Mouse (Mus musculus): Measurements from ENCODE around the gene Gm45717. TPM values are rescaled to one million over a fixed set of nuclear protein-coding genes. Genes with fewer than 3 reads are reported as not detected.
"Not testable (repeated sequence)": the region's sequence is repeated elsewhere in the genome, so short reads cannot be mapped to it uniquely, and the experiment has no call there.

Gene Gm45717
- polyA plus RNA-seq, 1 experiment from 2014 or later: not detected

GRCm38 (mm10) chr7:140990185-140990584, 34.4 kb upstream of the Gm45717 start:
- H3K9ac ChIP-seq (ENCODE audit: low read depth, low read length): 0 out of 2 replicates have a peak overlapping the region, but pooled peaks have one; percentile 9
- no peak; the same call in 1 of the 2 replicates for ATAC-seq (replicated peaks; ENCODE audit: low FRiP score)
- WGBS: 51% methylated on average over 6 of the region's 6 CpGs

DNA sequence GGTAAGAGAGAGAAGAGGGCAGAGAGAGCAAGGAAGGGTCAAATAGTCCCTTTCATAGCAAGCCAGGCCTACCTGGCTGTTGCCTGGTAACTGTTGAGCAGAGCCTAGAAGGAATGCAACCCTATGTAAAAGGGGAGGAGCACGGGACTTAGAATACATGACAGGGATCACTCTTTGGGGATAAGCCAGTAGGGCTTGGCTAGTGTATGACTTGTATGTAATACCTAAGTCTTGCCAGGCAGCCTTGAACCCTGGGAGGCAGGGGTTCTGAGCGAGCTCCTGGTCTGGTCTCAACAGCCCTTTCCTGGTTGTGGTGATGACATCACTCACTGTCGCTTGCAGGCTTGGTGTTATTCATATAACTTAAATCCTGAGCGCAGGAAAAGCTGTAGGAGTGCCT, 33.3 kb upstream of the Gm45717 start:
- Histone ChIP-seq H3K27me3 (replicated peaks; ENCODE audit: control insufficient read depth, insufficient read depth, low read length) (no peaks in the 10 kb centered on the region), H3K27ac (ENCODE audit: low read depth, low read length) (no peak overlapping the region), H3K4me3 (ENCODE audit: low read depth, low read length) (no peak overlapping the region), H3K9me3 (ENCODE audit: control insufficient read depth, low read length) (no peaks in the 10 kb centered on the region), H3K36me3 (ENCODE audit: control insufficient read depth, insufficient read depth, low read length) (no peaks in the 10 kb centered on the region), H3K4me1 (replicated peaks; ENCODE audit: control insufficient read depth, insufficient read depth, low read length) (0 out of 2 replicates have a peak, but pooled peaks cover 2% of the 10 kb centered on the region), H3K4me2 (no peak overlapping the region), H3K9ac (ENCODE audit: low read depth, low read length) (no peak overlapping the region)
- ATAC-seq (replicated peaks; ENCODE audit: low FRiP score): no peak
- no peak for DNase-seq (ENCODE audit: low spot score)
- 59% methylated on average over 4 of the region's 4 CpGs for WGBS

More at GRCm38 (mm10) chr7:140990185-140990584, 34.4 kb upstream of the Gm45717 start:
- Histone ChIP-seq H3K4me1 (replicated peaks; ENCODE audit: control insufficient read depth, insufficient read depth, low read length) (0 out of 2 replicates have a peak, but pooled peaks cover 2% of the 10 kb centered on the region), H3K4me3 (ENCODE audit: low read depth, low read length) (no peak overlapping the region), H3K9me3 (ENCODE audit: control insufficient read depth, low read length) (no peaks in the 10 kb centered on the region), H3K27me3 (replicated peaks; ENCODE audit: control insufficient read depth, insufficient read depth, low read length) (no peaks in the 10 kb centered on the region), H3K4me2 (no peak overlapping the region), H3K27ac (ENCODE audit: low read depth, low read length) (no peak overlapping the region), H3K36me3 (ENCODE audit: control insufficient read depth, insufficient read depth, low read length) (no peaks in the 10 kb centered on the region)
- DNase-seq (ENCODE audit: low spot score): no peak

- WGBS: 69% methylated on average over 17 of the region's 17 CpGs
- no peaks in the 10 kb centered on the region for H3K9me3 ChIP-seq (ENCODE audit: control insufficient read depth, low read length)
Measured at GRCm38 (mm10) chr7:140987182-140988138, 31.7 kb upstream of the Gm45717 start.

DNA sequence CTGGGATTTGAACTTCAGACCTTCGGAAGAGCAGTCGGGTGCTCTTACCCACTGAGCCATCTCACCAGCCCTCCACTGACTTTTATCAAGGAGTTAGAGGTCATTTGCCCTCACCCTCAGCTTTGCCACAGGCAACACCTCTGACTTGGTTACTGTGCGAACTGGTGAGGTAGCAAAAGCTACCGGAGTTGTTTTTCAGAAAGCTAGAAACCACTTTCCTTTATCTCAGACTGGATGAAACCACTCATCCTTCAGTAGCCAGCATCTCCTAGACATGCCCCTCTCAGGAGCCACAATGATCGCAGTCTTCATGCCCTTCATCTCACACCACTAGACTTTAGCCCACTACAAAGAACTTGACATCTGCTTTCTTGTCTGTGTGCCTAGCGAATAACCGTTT, 27.2 kb upstream of the Gm45717 start:
- DNase-seq (ENCODE audit: low spot score) (no peak), ATAC-seq (replicated peaks; ENCODE audit: low FRiP score) (no peak)
- no peak overlapping the region for H3K9ac ChIP-seq (ENCODE audit: low read depth, low read length)
- no peak overlapping the region for H3K4me2 ChIP-seq
- no peak overlapping the region for H3K4me3 ChIP-seq (ENCODE audit: low read depth, low read length)
- H3K27ac ChIP-seq (ENCODE audit: low read depth, low read length): no peak overlapping the region
- H3K9me3 ChIP-seq (ENCODE audit: control insufficient read depth, low read length): no peaks in the 10 kb centered on the region
- no peaks in the 10 kb centered on the region for H3K4me1 ChIP-seq (replicated peaks; ENCODE audit: control insufficient read depth, insufficient read depth, low read length)
- peaks cover 2% of the 10 kb centered on the region; the same call in 1 of the 2 replicates for H3K27me3 ChIP-seq (replicated peaks; ENCODE audit: control insufficient read depth, insufficient read depth, low read length)
- 66% methylated on average over 7 of the region's 7 CpGs for WGBS
- no peaks in the 10 kb centered on the region for H3K36me3 ChIP-seq (ENCODE audit: control insufficient read depth, insufficient read depth, low read length)

More at GRCm38 (mm10) chr7:140987182-140988138, 31.7 kb upstream of the Gm45717 start:
- Histone ChIP-seq H3K4me2 (no peak overlapping the region), H3K27ac (ENCODE audit: low read depth, low read length) (no peak overlapping the region), H3K36me3 (ENCODE audit: control insufficient read depth, insufficient read depth, low read length) (no peaks in the 10 kb centered on the region), H3K4me1 (replicated peaks; ENCODE audit: control insufficient read depth, insufficient read depth, low read length) (0 out of 2 replicates have a peak, but pooled peaks cover 2% of the 10 kb centered on the region), H3K4me3 (ENCODE audit: low read depth, low read length) (no peak overlapping the region), H3K9ac (ENCODE audit: low read depth, low read length) (no peak overlapping the region), H3K27me3 (replicated peaks; ENCODE audit: control insufficient read depth, insufficient read depth, low read length) (0 out of 2 replicates have a peak, but pooled peaks cover 2% of the 10 kb centered on the region)
- DNase-seq (ENCODE audit: low spot score) (peak; percentile 28), ATAC-seq (replicated peaks; ENCODE audit: low FRiP score) (no peak)

GRCm38 (mm10) chr7:140981704-140982103, 26.0 kb upstream of the Gm45717 start:
- DNase-seq (ENCODE audit: low spot score) (no peak), ATAC-seq (replicated peaks; ENCODE audit: low FRiP score) (no peak)
- no peak overlapping the region for H3K4me3 ChIP-seq (ENCODE audit: low read depth, low read length)
- H3K36me3 ChIP-seq (ENCODE audit: control insufficient read depth, insufficient read depth, low read length): no peaks in the 10 kb centered on the region
- no peaks in the 10 kb centered on the region for H3K4me1 ChIP-seq (replicated peaks; ENCODE audit: control insufficient read depth, insufficient read depth, low read length)
- H3K9me3 ChIP-seq (ENCODE audit: control insufficient read depth, low read length): no peaks in the 10 kb centered on the region
- WGBS: 50% methylated on average over 8 of the region's 8 CpGs
- no peak overlapping the region for H3K9ac ChIP-seq (ENCODE audit: low read depth, low read length)
- H3K4me2 ChIP-seq: no peak overlapping the region
- peaks cover 2% of the 10 kb centered on the region; the same call in 1 of the 2 replicates for H3K27me3 ChIP-seq (replicated peaks; ENCODE audit: control insufficient read depth, insufficient read depth, low read length)
- H3K27ac ChIP-seq (ENCODE audit: low read depth, low read length): no peak overlapping the region

DNA sequence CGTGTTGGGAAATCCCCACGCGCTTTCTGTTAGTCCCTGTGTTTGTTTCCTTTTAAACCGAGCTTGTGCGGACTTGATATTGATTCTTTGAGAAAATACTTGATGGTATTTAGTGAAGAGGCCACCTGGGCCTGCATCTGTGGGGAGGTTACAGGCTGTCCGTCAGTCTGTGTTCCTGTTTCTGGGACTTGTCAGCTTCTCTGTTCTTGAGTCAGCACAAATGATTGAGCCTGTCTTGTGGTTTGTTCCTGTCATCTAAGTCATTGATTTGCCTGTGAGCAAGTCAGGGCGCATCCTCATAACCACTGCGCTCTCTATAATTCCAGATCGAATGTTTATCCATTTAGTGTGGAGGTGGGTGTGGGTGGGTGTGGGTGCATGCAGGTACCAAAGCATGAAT, 21.0 kb upstream of the Gm45717 start:
- H3K4me3 ChIP-seq (ENCODE audit: low read depth, low read length); H3K4me2 ChIP-seq; ATAC-seq (replicated peaks; ENCODE audit: low FRiP score); H3K4me1 ChIP-seq (replicated peaks; ENCODE audit: control insufficient read depth, insufficient read depth, low read length); H3K9ac ChIP-seq (ENCODE audit: low read depth, low read length); H3K36me3 ChIP-seq (ENCODE audit: control insufficient read depth, insufficient read depth, low read length); H3K27me3 ChIP-seq (replicated peaks; ENCODE audit: control insufficient read depth, insufficient read depth, low read length); H3K27ac ChIP-seq (ENCODE audit: low read depth, low read length); DNase-seq (ENCODE audit: low spot score); H3K9me3 ChIP-seq (ENCODE audit: control insufficient read depth, low read length): not testable (repeated sequence)
- WGBS: 79% methylated on average over 9 of the region's 9 CpGs

DNA sequence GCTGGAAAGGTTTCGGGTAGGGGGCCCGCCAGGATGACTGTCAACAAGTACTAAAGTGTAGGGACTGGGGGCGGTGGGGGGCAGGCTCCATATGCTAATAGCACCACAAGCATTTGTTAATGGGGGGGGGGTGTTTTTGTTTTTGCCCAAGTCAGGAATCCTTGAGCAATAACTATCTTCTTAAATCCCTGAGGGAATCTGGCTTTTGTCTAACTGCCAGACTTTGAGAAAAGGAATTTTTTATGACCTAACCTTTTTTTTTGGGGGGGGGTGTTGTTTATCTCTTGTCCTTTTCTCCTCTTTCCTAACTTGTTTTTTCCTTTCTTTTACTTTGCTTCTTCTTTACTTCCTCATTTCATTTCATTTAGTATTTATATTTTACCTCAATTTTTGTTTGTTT, 19.7 kb upstream of the Gm45717 start:
- no peak for ATAC-seq (replicated peaks; ENCODE audit: low FRiP score)
- WGBS: 38% methylated on average over 3 of the region's 3 CpGs
- no peak overlapping the region for H3K4me2 ChIP-seq

GRCm38 (mm10) chr7:140974940-140975339, 19.2 kb upstream of the Gm45717 start:
- DNase-seq (ENCODE audit: low spot score) (no peak), ATAC-seq (replicated peaks; ENCODE audit: low FRiP score) (no peak)
- no peak overlapping the region for H3K27ac ChIP-seq (ENCODE audit: low read depth, low read length)
- no peak overlapping the region for H3K9ac ChIP-seq (ENCODE audit: low read depth, low read length)
- no peaks in the 10 kb centered on the region for H3K36me3 ChIP-seq (ENCODE audit: control insufficient read depth, insufficient read depth, low read length)
- no peaks in the 10 kb centered on the region for H3K9me3 ChIP-seq (ENCODE audit: control insufficient read depth, low read length)
- H3K4me3 ChIP-seq (ENCODE audit: low read depth, low read length): no peak overlapping the region
- no peaks in the 10 kb centered on the region; the same call in 1 of the 2 replicates for H3K27me3 ChIP-seq (replicated peaks; ENCODE audit: control insufficient read depth, insufficient read depth, low read length)
- no peak overlapping the region for H3K4me2 ChIP-seq
- peaks cover 11% of the 10 kb centered on the region for H3K4me1 ChIP-seq (replicated peaks; ENCODE audit: control insufficient read depth, insufficient read depth, low read length)
- 24% methylated on average over 9 of the region's 9 CpGs for WGBS

More for the DNA sequence above, 19.7 kb upstream of the Gm45717 start:
- Histone ChIP-seq H3K27me3 (replicated peaks; ENCODE audit: control insufficient read depth, insufficient read depth, low read length) (no peaks in the 10 kb centered on the region; the same call in 1 of the 2 replicates), H3K4me3 (ENCODE audit: low read depth, low read length) (no peak overlapping the region), H3K9ac (ENCODE audit: low read depth, low read length) (no peak overlapping the region), H3K27ac (ENCODE audit: low read depth, low read length) (no peak overlapping the region), H3K36me3 (ENCODE audit: control insufficient read depth, insufficient read depth, low read length) (no peaks in the 10 kb centered on the region), H3K4me1 (replicated peaks; ENCODE audit: control insufficient read depth, insufficient read depth, low read length) (peaks cover 11% of the 10 kb centered on the region), H3K9me3 (ENCODE audit: control insufficient read depth, low read length) (no peaks in the 10 kb centered on the region)
- DNase-seq (ENCODE audit: low spot score): no peak

Measured in liver, embryonic 11.5 days (tissue).